Mouse (Mus musculus) embryonic facial prominence, embryonic 13.5 days (tissue): ENCODE data around the gene Anp32b. TPM values are rescaled to one million over a fixed set of nuclear protein-coding genes. Genes with fewer than 3 reads are reported as not detected.

Source experiments
- ATAC-seq: fragments of 200-750 bp; cut with Nextera tagmentation; 2 replicates; pipeline ENCODE4 v1.8.0; 2017; ENCODE audit warnings: low read depth; ENCODE audit not compliant: insufficient number of reproducible peaks, insufficient read depth, low FRiP score, low TSS enrichment
- H3K27ac ChIP-seq: fragments of 300-500 bp; sonication (generic); 2 replicates; pipeline ENCODE4 v1.5.1; 2015; ENCODE audit warnings: moderate library complexity, mild to moderate bottlenecking, inconsistent platforms
- H3K27me3 ChIP-seq: fragments of 300-500 bp; sonication (generic); 2 replicates; pipeline ENCODE4 v1.6.1; 2015; ENCODE audit warnings: mild to moderate bottlenecking, inconsistent platforms
- H3K36me3 ChIP-seq: fragments of 300-500 bp; sonication (generic); 2 replicates; pipeline ENCODE4 v1.6.1; 2015; ENCODE audit warnings: mild to moderate bottlenecking, inconsistent platforms
- H3K4me1 ChIP-seq: fragments of 300-500 bp; sonication (generic); 2 replicates; pipeline ENCODE4 v1.6.1; 2015; ENCODE audit warnings: inconsistent platforms
- H3K4me2 ChIP-seq: fragments of 300-500 bp; sonication (generic); 2 replicates; pipeline ENCODE4 v1.6.1; 2015; ENCODE audit warnings: moderate library complexity, mild to moderate bottlenecking, inconsistent platforms
- H3K4me3 ChIP-seq: fragments of 300-500 bp; sonication (generic); 2 replicates; pipeline ENCODE4 v1.5.1; 2015; ENCODE audit warnings: mild to moderate bottlenecking, inconsistent platforms
- H3K9ac ChIP-seq: fragments of 300-500 bp; sonication (generic); 2 replicates; pipeline ENCODE4 v1.6.1; 2015; ENCODE audit warnings: mild to moderate bottlenecking, inconsistent platforms
- H3K9me3 ChIP-seq: fragments of 300-500 bp; sonication (generic); 2 replicates; pipeline ENCODE4 v1.6.1; 2016; ENCODE audit warnings: inconsistent platforms
- WGBS: fragments of 180-500 bp; shearing (Covaris S2); methylation state at CpG from one replicate; pipeline ENCODE4 v1.1.7; 2015; ENCODE audit warnings: mixed read lengths; 5-methylcytosine and 5-hydroxymethylcytosine counted together
- polyA plus RNA-seq: library from polyadenylated mRNA; unstranded; fragments of >200 nt; fragmentation: Nextera tagmentation; extraction: Ambion mirVana; gene quantifications from 2 replicates; pipeline ENCODE4 v1.2.1, GENCODE M21; 2015

Gene Anp32b
- polyA plus RNA-seq, 1 experiment from 2014 or later: 339 TPM

- H3K4me1 ChIP-seq: peaks cover 47% of the 10 kb centered on the region
- WGBS: 67% methylated on average over 5 of the region's 5 CpGs
- H3K4me3 ChIP-seq: peak overlapping the region; percentile 10; the same call in 1 of the 2 replicates
- H3K9me3 ChIP-seq: no peaks in the 10 kb centered on the region
- no peak overlapping the region for H3K9ac ChIP-seq
- 0 out of 2 replicates have a peak, but pooled peaks cover 12% of the 10 kb centered on the region for H3K36me3 ChIP-seq
- H3K27me3 ChIP-seq: no peaks in the 10 kb centered on the region
- H3K27ac ChIP-seq: no peak overlapping the region
- peak overlapping the region; percentile 81 for H3K4me2 ChIP-seq
- ATAC-seq: no peak
These were observed 3.6 kb downstream of the Anp32b start for GRCm38 (mm10) chr4:46454097-46454864.

DNA sequence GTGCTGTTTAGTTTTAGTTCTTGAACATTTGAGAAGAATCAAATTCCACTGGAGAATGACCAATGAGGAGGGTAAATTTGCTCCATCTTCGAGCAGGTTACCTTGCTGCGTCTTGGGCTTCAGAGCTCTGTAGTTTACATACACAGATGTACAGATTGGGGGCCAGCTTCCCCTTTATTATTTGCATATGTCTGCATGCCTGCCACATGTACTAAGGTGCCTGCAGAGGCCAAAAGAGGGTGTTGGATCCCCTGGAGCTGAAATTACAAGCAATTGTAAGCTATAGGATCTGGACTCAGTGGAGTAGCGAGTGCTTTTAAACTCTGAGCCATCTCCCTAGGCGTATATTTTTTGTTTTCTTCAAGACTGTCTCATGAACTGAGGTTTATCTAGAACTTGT lies 6.1 kb downstream of the Anp32b start:
- Histone ChIP-seq H3K4me1 (peaks cover 42% of the 10 kb centered on the region), H3K4me3 (no peak overlapping the region), H3K4me2 (no peak overlapping the region), H3K27ac (no peak overlapping the region), H3K9ac (peak overlapping the region; percentile 11; the same call in 1 of the 2 replicates), H3K27me3 (no peaks in the 10 kb centered on the region), H3K36me3 (peaks cover 30% of the 10 kb centered on the region), H3K9me3 (no peaks in the 10 kb centered on the region)
- no peak for ATAC-seq
- 56% methylated on average over 4 of the region's 4 CpGs for WGBS

DNA sequence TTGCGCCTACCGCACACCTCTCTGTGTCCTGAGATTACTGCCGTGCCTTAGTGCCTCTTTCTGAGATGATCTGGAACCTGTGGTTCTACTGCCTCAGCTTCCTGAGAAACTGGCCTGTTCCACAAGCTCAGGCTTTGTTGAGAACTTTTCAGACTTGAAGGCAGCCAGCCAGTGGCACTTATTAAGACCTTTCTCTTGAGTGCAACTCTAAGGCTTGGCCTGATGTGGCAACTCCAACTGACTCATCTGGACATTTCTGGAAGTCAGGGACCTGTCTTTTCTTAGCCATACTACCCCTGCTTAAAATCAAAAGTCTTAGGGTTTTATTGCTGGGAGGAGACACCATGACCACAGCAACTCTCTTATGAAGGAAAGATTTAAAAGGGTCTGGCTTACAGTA lies 6.5 kb downstream of the Anp32b start:
- Histone ChIP-seq H3K27ac (no peak overlapping the region), H3K4me2 (no peak overlapping the region), H3K36me3 (peaks cover 35% of the 10 kb centered on the region), H3K9ac (peak overlapping the region; percentile 11; the same call in 1 of the 2 replicates), H3K4me1 (peaks cover 42% of the 10 kb centered on the region), H3K4me3 (no peak overlapping the region), H3K27me3 (no peaks in the 10 kb centered on the region), H3K9me3 (no peaks in the 10 kb centered on the region)
- WGBS: 89% methylated on average over 3 of the region's 3 CpGs
- no peak for ATAC-seq

DNA sequence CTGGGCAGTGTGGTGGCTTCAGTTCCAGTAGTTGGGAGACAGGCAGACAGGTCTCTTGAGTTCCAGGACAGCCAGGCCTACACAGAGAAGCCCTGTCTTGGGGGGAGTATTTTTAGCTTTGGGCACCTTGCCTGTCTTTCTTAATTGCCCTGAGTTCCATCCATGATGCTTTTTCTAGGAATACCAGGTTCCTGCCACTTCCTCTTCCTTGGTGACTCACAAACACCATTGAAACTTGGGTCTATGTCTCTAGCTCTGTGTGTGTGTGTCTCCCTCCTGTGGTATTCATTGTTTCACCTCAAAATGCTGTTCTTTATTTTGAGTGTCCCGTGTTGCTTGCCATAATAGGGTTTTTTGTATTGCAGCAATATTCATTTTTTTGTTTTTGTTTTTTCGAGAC lies 7.7 kb downstream of the Anp32b start:
- ATAC-seq: no peak
- Histone ChIP-seq H3K4me2 (no peak overlapping the region), H3K4me1 (peaks cover 35% of the 10 kb centered on the region), H3K27ac (no peak overlapping the region), H3K4me3 (no peak overlapping the region), H3K9ac (no peak overlapping the region), H3K36me3 (peaks cover 47% of the 10 kb centered on the region), H3K27me3 (no peaks in the 10 kb centered on the region), H3K9me3 (no peaks in the 10 kb centered on the region)
- WGBS: 87% methylated on average over 2 of the region's 2 CpGs

GRCm38 (mm10) chr4:46463130-46463830 lies 12.6 kb downstream of the Anp32b start:
- H3K4me2 ChIP-seq: no peak overlapping the region
- no peaks in the 10 kb centered on the region for H3K9me3 ChIP-seq
- no peak overlapping the region for H3K9ac ChIP-seq
- peaks cover 85% of the 10 kb centered on the region for H3K36me3 ChIP-seq
- WGBS: 68% methylated on average over 7 of the region's 7 CpGs
- H3K4me3 ChIP-seq: no peak overlapping the region
- H3K4me1 ChIP-seq: no peaks in the 10 kb centered on the region
- no peaks in the 10 kb centered on the region for H3K27me3 ChIP-seq
- no peak for ATAC-seq
- no peak overlapping the region for H3K27ac ChIP-seq

DNA sequence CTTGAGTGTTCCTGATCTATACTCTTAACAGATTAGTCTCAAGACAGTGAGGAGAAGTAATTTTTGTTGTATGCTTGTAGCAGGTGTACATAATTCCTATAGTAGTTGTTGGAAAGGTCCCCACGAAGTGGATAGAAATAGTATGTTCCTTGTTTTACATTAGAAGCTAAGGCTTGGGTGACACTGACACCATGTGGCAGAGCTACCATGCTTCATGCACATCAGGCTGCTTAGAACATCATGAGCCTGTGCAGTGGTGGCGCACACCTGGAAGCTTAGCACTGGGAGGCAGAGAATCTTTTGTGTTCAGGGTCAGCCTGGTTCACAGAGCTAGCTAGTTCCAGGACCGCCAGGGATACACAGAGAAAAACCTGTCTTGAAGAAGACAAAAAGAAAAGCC lies 15.0 kb downstream of the Anp32b start:
- WGBS: 90% methylated on average over 3 of the region's 3 CpGs
- Histone ChIP-seq H3K9me3 (no peaks in the 10 kb centered on the region), H3K4me3 (no peak overlapping the region), H3K27me3 (no peaks in the 10 kb centered on the region), H3K36me3 (peaks cover 98% of the 10 kb centered on the region), H3K9ac (no peak overlapping the region), H3K4me1 (no peaks in the 10 kb centered on the region), H3K4me2 (no peak overlapping the region), H3K27ac (no peak overlapping the region)
- no peak for ATAC-seq

DNA sequence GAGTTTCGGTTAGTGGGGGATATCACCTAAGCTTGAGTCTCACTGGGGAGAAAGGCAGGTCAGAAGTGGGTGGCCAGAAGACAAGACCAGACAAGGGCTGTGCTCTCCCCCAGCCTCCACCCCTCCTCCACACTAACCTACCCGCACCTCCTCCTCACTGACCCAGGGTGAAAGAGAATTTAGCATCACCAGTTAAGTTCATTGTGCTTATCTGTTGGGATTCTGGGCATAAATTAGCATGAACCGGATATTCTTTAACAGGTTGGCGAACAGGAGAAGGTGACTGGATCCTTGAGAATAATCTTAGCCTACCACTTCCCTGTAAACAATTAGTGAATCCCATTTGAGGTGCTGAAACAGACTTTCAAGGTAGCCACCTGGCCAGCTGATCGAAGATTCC lies 24.4 kb downstream of the Anp32b start:
- Histone ChIP-seq H3K27ac (no peak overlapping the region), H3K36me3 (peaks cover 84% of the 10 kb centered on the region), H3K4me2 (no peak overlapping the region), H3K4me3 (no peak overlapping the region), H3K9ac (no peak overlapping the region), H3K27me3 (no peaks in the 10 kb centered on the region), H3K9me3 (no peaks in the 10 kb centered on the region), H3K4me1 (no peaks in the 10 kb centered on the region)
- ATAC-seq: no peak
- 92% methylated on average over 5 of the region's 5 CpGs for WGBS

GRCm38 (mm10) chr4:46479081-46479480 lies 28.4 kb downstream of the Anp32b start:
- Histone ChIP-seq H3K4me2 (no peak overlapping the region), H3K4me3 (no peak overlapping the region), H3K4me1 (no peaks in the 10 kb centered on the region), H3K27ac (no peak overlapping the region), H3K27me3 (no peaks in the 10 kb centered on the region), H3K36me3 (peaks cover 46% of the 10 kb centered on the region), H3K9ac (no peak overlapping the region), H3K9me3 (no peaks in the 10 kb centered on the region)
- WGBS: 93% methylated on average over 2 of the region's 2 CpGs
- ATAC-seq: no peak

DNA sequence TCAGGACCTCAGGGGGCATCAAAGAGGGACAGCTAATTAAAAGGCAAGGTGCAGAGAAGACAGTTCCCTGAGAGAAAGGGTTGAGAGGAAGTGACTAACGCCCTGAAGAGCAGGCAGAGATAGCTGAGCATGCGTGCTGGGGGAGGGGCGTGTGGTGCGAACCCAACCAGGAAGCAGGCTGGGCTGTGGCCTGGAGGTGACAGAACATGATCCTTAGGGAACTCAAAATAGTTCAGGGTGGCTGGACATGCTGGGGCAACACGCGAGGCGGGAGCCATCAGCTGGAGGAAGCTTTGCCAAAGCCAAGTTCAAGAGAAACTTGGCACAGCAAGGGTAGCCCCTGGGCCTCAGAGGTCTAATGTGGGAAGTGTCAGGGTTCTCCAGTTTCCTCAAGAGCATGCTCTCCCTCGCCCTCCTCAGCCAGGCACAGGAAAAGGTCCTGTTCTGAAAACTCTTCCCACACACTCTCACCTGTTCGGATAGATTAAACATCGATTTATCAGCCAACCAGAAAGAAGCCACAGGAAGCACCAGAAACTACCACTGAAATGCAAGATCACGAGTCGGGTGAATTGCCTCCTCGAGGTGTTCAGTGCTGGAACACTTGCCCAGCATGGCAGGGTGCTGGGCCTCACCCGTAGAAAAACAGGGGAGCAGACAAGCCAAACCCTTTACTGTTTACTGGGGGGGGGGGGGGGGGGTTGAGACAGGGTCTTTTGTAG lies 35.2 kb downstream of the Anp32b start:
- no peak overlapping the region for H3K4me2 ChIP-seq
- H3K9me3 ChIP-seq: no peaks in the 10 kb centered on the region
- H3K9ac ChIP-seq: no peak overlapping the region
- H3K27me3 ChIP-seq: no peaks in the 10 kb centered on the region
- H3K27ac ChIP-seq: no peak overlapping the region
- ATAC-seq: no peak
- peaks cover 13% of the 10 kb centered on the region for H3K4me1 ChIP-seq
- H3K4me3 ChIP-seq: no peak overlapping the region
- no peaks in the 10 kb centered on the region for H3K36me3 ChIP-seq
- WGBS: 44% methylated on average over 14 of the region's 14 CpGs

DNA sequence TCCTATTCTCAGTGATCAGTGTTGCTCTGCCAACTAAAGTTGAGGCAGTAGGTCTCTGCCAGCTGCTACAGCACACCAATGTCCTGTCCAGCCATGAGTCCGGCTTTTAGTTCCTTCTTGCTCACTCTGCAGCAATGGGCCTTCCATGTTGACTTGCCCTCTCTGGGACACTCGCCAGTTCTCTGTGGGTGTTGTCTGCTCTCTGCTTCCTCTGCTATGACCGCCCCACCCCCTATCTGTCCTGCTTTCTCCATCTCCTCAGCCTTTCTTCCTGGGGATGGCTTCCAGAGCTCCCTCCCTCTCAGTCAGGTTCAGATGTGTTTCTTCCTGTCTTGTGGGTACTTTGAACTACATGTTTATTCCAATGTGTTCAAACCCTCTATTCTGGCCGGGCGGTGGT lies 36.6 kb downstream of the Anp32b start:
- Histone ChIP-seq H3K27me3 (no peaks in the 10 kb centered on the region), H3K36me3 (peaks cover 8% of the 10 kb centered on the region; the same call in 1 of the 2 replicates), H3K27ac (no peak overlapping the region), H3K4me1 (peaks cover 17% of the 10 kb centered on the region), H3K9ac (no peak overlapping the region), H3K9me3 (no peaks in the 10 kb centered on the region), H3K4me3 (no peak overlapping the region), H3K4me2 (no peak overlapping the region)
- WGBS: 90% methylated on average over 5 of the region's 5 CpGs
- no peak for ATAC-seq

DNA sequence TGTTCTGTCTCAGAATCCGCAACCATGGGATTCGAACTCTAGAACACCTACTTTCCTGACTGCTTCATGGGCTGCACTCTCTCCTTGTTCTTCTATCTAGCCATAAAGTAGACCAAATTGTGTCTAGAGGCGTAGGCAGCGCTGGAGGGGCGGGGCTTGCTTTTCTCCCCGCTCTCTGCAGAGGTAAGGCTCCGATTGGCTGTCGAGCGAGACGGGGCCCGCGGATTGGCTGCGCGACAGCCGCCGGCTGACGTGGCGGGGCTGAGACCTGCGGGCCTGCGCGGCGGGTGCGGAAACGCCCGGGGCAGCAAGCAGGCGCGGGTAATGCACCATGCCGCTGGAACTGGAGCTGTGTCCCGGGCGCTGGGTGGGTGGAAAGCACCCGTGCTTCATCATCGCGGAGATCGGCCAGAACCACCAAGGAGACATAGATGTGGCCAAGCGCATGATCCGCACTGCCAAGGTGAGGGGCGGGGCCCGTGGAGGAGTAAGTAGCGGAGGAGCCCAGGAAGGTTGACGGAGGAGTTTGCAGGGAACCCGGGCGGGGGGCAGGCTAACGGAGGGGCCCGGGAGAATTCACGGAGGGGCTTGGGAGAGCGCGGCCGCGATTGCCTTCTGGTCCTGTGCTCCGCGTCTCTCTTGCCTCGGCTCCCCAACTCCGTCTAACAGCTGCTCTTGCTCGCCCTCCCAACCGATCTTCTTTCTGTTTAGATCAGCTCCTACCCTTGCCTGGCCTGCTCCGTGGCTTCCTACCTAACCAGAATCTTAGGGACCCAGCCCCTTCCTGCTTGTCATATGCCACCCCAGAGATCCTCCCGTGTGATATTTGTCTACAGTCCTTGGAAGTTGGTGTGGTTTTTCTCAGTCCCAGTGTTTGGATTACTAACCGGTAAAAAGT lies 38.6 kb downstream of the Anp32b start, which contains the start of gene Nans:
Nans (plus strand) TSS at position 221 of the 898 bp plus-strand sequence.
- Histone ChIP-seq H3K9ac (peak within 1 kb of the TSS; percentile 82), H3K27ac (peak within 1 kb of the TSS; percentile 75), H3K4me1 (peaks cover 17% of the 10 kb centered on the region), H3K36me3 (peaks cover 26% of the 10 kb centered on the region), H3K4me2 (peak within 1 kb of the TSS; percentile 67), H3K4me3 (peak within 1 kb of the TSS; percentile 73), H3K27me3 (no peaks in the 10 kb centered on the region), H3K9me3 (no peaks in the 10 kb centered on the region)
- WGBS: under 1% methylated on average over 58 of the region's 58 CpGs
- ATAC-seq: peak; percentile 93
